Comparison of ENCODE assay signal across 9 mouse cellular contexts in genomic region chr11:101083083-101083697, GRCm38 (mm10). TPM values are rescaled to one million over a fixed set of nuclear protein-coding genes. Genes with fewer than 3 reads are reported as not detected.
DNase-seq lines count a peak whose midpoint lies in the region; ATAC-seq and TF ChIP-seq lines count a peak whose summit lies in the region.
"Had no signal": no experiment of that assay in that cellular context is flagged by ENCODE, and none has a peak within 500 bp of the region (broad histone marks: within the 10 kb centered on the region; RNA-seq: fewer than 3 reads in every experiment).

No protein-coding gene starts in this region.

- WGBS in heart, postnatal 0 days: 33% methylated on average over 19 of the region's 19 CpGs
- 33% methylated on average over 19 of the region's 19 CpGs for WGBS in limb, embryonic 12.5 days
- WGBS in neural tube, embryonic 15.5 days: 38% methylated on average over 19 of the region's 19 CpGs

- no peak for DNase-seq in G1E (ENCODE audit: low spot score)
- DNase-seq in heart, postnatal 0 days (ENCODE audit: low spot score): no peak
- DNase-seq in spleen, adult 18-20 months: no peak
- DNase-seq in layer of hippocampus, adult 9-10 months (ENCODE audit: low spot score): no peak

- peaks cover 69% of the 10 kb centered on the region for H3K4me1 ChIP-seq in erythroblast, embryonic 14.5 days (ENCODE audit: control insufficient read depth)
- H3K4me1 ChIP-seq in G1E (ENCODE audit: insufficient read depth, low read depth, low read length): peaks cover 77% of the 10 kb centered on the region
- peaks cover 24% of the 10 kb centered on the region for H3K4me1 ChIP-seq in heart, postnatal 0 days (ENCODE audit: control insufficient read depth, insufficient read depth)
- H3K4me1 ChIP-seq in limb, embryonic 12.5 days (replicated peaks): peaks cover 32% of the 10 kb centered on the region
- peaks cover 59% of the 10 kb centered on the region for H3K4me1 ChIP-seq in neural tube, embryonic 15.5 days

- peaks cover 40% of the 10 kb centered on the region for H3K27me3 ChIP-seq in erythroblast, embryonic 14.5 days (ENCODE audit: control insufficient read depth)
- peaks cover 18% of the 10 kb centered on the region for H3K27me3 ChIP-seq in G1E (ENCODE audit: insufficient read depth, low read length)
- peaks cover 32% of the 10 kb centered on the region for H3K27me3 ChIP-seq in heart, postnatal 0 days (ENCODE audit: control insufficient read depth, insufficient read depth, low read length)
- H3K27me3 ChIP-seq in limb, embryonic 12.5 days: peaks cover 38% of the 10 kb centered on the region
- peaks cover 22% of the 10 kb centered on the region for H3K27me3 ChIP-seq in neural tube, embryonic 15.5 days (replicated peaks)
- H3K27me3 ChIP-seq: Patski had no signal

- peak overlapping the region; percentile 80 for H3K4me3 ChIP-seq in erythroblast, embryonic 14.5 days (replicated peaks)
- peak overlapping the region; percentile 93 for H3K4me3 ChIP-seq in G1E (ENCODE audit: low read depth, low read length)
- H3K4me3 ChIP-seq in heart, postnatal 0 days (ENCODE audit: low read depth, low read length): peak overlapping the region; percentile 81
- peak overlapping the region; percentile 86 for H3K4me3 ChIP-seq in limb, embryonic 12.5 days (replicated peaks)
- H3K4me3 ChIP-seq in neural tube, embryonic 15.5 days (replicated peaks): peak overlapping the region; percentile 82

- no peak for TF ChIP-seq CTCF in G1E (IDR thresholded peaks at IDR 0.05; ENCODE audit: low read depth, low read length)
- no peak for TF ChIP-seq CTCF in heart, postnatal 0 days (IDR thresholded peaks at IDR 0.05; ENCODE audit: low read depth)

- peak overlapping the region; percentile 95 for H3K4me2 ChIP-seq in heart, postnatal 0 days (ENCODE audit: low read depth, low read length)
- H3K4me2 ChIP-seq in limb, embryonic 12.5 days: peak overlapping the region; percentile 99
- peak overlapping the region; percentile 99 for H3K4me2 ChIP-seq in neural tube, embryonic 15.5 days

- H3K36me3 ChIP-seq in erythroblast, embryonic 14.5 days (ENCODE audit: control insufficient read depth): peaks cover 21% of the 10 kb centered on the region
- H3K36me3 ChIP-seq in G1E (replicated peaks): peaks cover 42% of the 10 kb centered on the region
- peaks cover 6% of the 10 kb centered on the region; the same call in 1 of the 2 replicates for H3K36me3 ChIP-seq in heart, postnatal 0 days (replicated peaks; ENCODE audit: control insufficient read depth, insufficient read depth, low read length)
- peaks cover 15% of the 10 kb centered on the region for H3K36me3 ChIP-seq in limb, embryonic 12.5 days
- H3K36me3 ChIP-seq in neural tube, embryonic 15.5 days: 0 out of 2 replicates have a peak, but pooled peaks cover 2% of the 10 kb centered on the region

- ATAC-seq in erythroblast, adult 5-6 weeks (replicated peaks; ENCODE audit: low FRiP score, poor library complexity, severe bottlenecking): no peak; the same call in 1 of the 2 replicates
- ATAC-seq in G1E (ENCODE audit: extremely low read depth, insufficient number of reproducible peaks, low FRiP score, poor library complexity, severe bottlenecking): no peak
- no peak; the same call in 1 of the 2 replicates for ATAC-seq in heart, postnatal 0 days (ENCODE audit: insufficient read depth, low read depth)
- 0 out of 2 replicates have a peak, but pooled peaks have one; percentile 1 for ATAC-seq in limb, embryonic 12.5 days (ENCODE audit: insufficient number of reproducible peaks, insufficient read depth, low FRiP score, low TSS enrichment, low read depth)
- ATAC-seq in neural tube, embryonic 15.5 days (ENCODE audit: low FRiP score): peak; percentile 2; the same call in 1 of the 2 replicates

- peaks cover 9% of the 10 kb centered on the region; the same call in 1 of the 2 replicates for H3K9me3 ChIP-seq in erythroblast, embryonic 14.5 days (ENCODE audit: control insufficient read depth, low read length)
- no peaks in the 10 kb centered on the region for H3K9me3 ChIP-seq in G1E (replicated peaks)
- no peaks in the 10 kb centered on the region for H3K9me3 ChIP-seq in heart, postnatal 0 days (replicated peaks; ENCODE audit: control insufficient read depth, low read length)
- H3K9me3 ChIP-seq in limb, embryonic 12.5 days: no peaks in the 10 kb centered on the region
- no peaks in the 10 kb centered on the region for H3K9me3 ChIP-seq in neural tube, embryonic 15.5 days (replicated peaks)

- peak overlapping the region; percentile 87 for H3K9ac ChIP-seq in heart, postnatal 0 days (replicated peaks; ENCODE audit: low read depth, low read length)
- peak overlapping the region; percentile 88 for H3K9ac ChIP-seq in limb, embryonic 12.5 days (replicated peaks)
- peak overlapping the region; percentile 91 for H3K9ac ChIP-seq in neural tube, embryonic 15.5 days (replicated peaks)

- TF ChIP-seq EP300 in heart, postnatal 0 days (IDR thresholded peaks at IDR 0.05; ENCODE audit: low read depth): no peak

- H3K27ac ChIP-seq in heart, postnatal 0 days (ENCODE audit: low read depth): peak overlapping the region; percentile 94
- H3K27ac ChIP-seq in limb, embryonic 12.5 days: peak overlapping the region; percentile 88
- peak overlapping the region; percentile 93 for H3K27ac ChIP-seq in neural tube, embryonic 15.5 days (replicated peaks)

RNA-seq across cellular contexts. Expression of gene Coasy, which starts 0.8 kb away (rescaled TPM):
- 0.65 and 0.87 TPM in 2 replicates for polyA plus RNA-seq in erythroblast, embryonic 14.5 days (2012)
- 6.7 and 7.5 TPM in 2 replicates for total RNA-seq in erythroblast, adult 5-6 weeks (2015; ENCODE audit: low replicate concordance)
- total RNA-seq in erythroblast, adult 5-6 weeks (2017; ENCODE audit: low replicate concordance): 3.8 and 9.6 TPM in 2 replicates
- total RNA-seq in G1E (2014; fragmentation: Nextera tagmentation): 23.6 and 26.7 TPM in 2 replicates
- total RNA-seq in G1E (2017): 31.7 and 32.6 TPM in 2 replicates
- 39.3 and 43.6 TPM in 2 replicates for polyA plus RNA-seq in G1E (2012)
- 44.6 and 64.1 TPM in 2 replicates for total RNA-seq in heart, postnatal 0 days (2014; rRNA removed; ENCODE audit: low replicate concordance)
- 26.8 and 26.9 TPM in 2 replicates for polyA plus RNA-seq in heart, postnatal 0 days (2015; fragmentation: Nextera tagmentation; extraction: Ambion mirVana)
- 43.6 and 46.5 TPM in 2 replicates for polyA plus RNA-seq in limb, embryonic 12.5 days (2016; fragmentation: Nextera tagmentation; extraction: Ambion mirVana)
- polyA plus RNA-seq in neural tube, embryonic 15.5 days (2015; fragmentation: Nextera tagmentation; extraction: Ambion mirVana): 37.5 and 39.6 TPM in 2 replicates

RNA-seq across cellular contexts. Expression of gene Mlx, which starts 3.9 kb away (rescaled TPM):
- 1.4 and 1.7 TPM in 2 replicates for polyA plus RNA-seq in erythroblast, embryonic 14.5 days (2012)
- total RNA-seq in erythroblast, adult 5-6 weeks (2015; ENCODE audit: low replicate concordance): 20.5 and 26.9 TPM in 2 replicates
- 18.4 and 23.7 TPM in 2 replicates for total RNA-seq in erythroblast, adult 5-6 weeks (2017; ENCODE audit: low replicate concordance)
- total RNA-seq in G1E (2014; fragmentation: Nextera tagmentation): 40.5 and 43.2 TPM in 2 replicates
- 45.5 and 45.9 TPM in 2 replicates for total RNA-seq in G1E (2017)
- polyA plus RNA-seq in G1E (2012): 13.0 and 17.8 TPM in 2 replicates
- total RNA-seq in heart, postnatal 0 days (2014; rRNA removed; ENCODE audit: low replicate concordance): 21.8 and 46.6 TPM in 2 replicates
- polyA plus RNA-seq in heart, postnatal 0 days (2015; fragmentation: Nextera tagmentation; extraction: Ambion mirVana): 26.7 and 29.0 TPM in 2 replicates
- 40.4 and 43.1 TPM in 2 replicates for polyA plus RNA-seq in limb, embryonic 12.5 days (2016; fragmentation: Nextera tagmentation; extraction: Ambion mirVana)
- 94.2 and 96.6 TPM in 2 replicates for polyA plus RNA-seq in neural tube, embryonic 15.5 days (2015; fragmentation: Nextera tagmentation; extraction: Ambion mirVana)

RNA-seq across cellular contexts. Expression of gene Hsd17b1, which starts 5.0 kb away (rescaled TPM):
- 0.04 and 0.06 TPM in 2 replicates for polyA plus RNA-seq in erythroblast, embryonic 14.5 days (2012)
- 2.1 TPM in 1 of 2 replicates, not detected in the other for total RNA-seq in erythroblast, adult 5-6 weeks (2015; ENCODE audit: low replicate concordance)
- 1.9 TPM in 1 of 2 replicates, not detected in the other for total RNA-seq in erythroblast, adult 5-6 weeks (2017; ENCODE audit: low replicate concordance)
- not detected in 2 replicates for total RNA-seq in G1E (2014; fragmentation: Nextera tagmentation)
- total RNA-seq in G1E (2017): 0.44 and 0.76 TPM in 2 replicates
- 0.12 and 0.20 TPM in 2 replicates for polyA plus RNA-seq in G1E (2012)
- not detected in 2 replicates for total RNA-seq in heart, postnatal 0 days (2014; rRNA removed; ENCODE audit: low replicate concordance)
- 0.08 TPM in 1 of 2 replicates, not detected in the other for polyA plus RNA-seq in heart, postnatal 0 days (2015; fragmentation: Nextera tagmentation; extraction: Ambion mirVana)
- not detected in 2 replicates for polyA plus RNA-seq in limb, embryonic 12.5 days (2016; fragmentation: Nextera tagmentation; extraction: Ambion mirVana)
- polyA plus RNA-seq in neural tube, embryonic 15.5 days (2015; fragmentation: Nextera tagmentation; extraction: Ambion mirVana): 0.22 and 0.29 TPM in 2 replicates

RNA-seq across cellular contexts. Expression of gene Psmc3ip, which starts 12.0 kb away (rescaled TPM):
- polyA plus RNA-seq in erythroblast, embryonic 14.5 days (2012): 3.9 and 5.2 TPM in 2 replicates
- total RNA-seq in erythroblast, adult 5-6 weeks (2015; ENCODE audit: low replicate concordance): 2.7 and 4.4 TPM in 2 replicates
- 4.1 and 13.7 TPM in 2 replicates for total RNA-seq in erythroblast, adult 5-6 weeks (2017; ENCODE audit: low replicate concordance)
- total RNA-seq in G1E (2014; fragmentation: Nextera tagmentation): 11.1 and 15.7 TPM in 2 replicates
- total RNA-seq in G1E (2017): 27.0 and 29.8 TPM in 2 replicates
- polyA plus RNA-seq in G1E (2012): 20.5 and 20.6 TPM in 2 replicates
- 1.2 and 7.3 TPM in 2 replicates for total RNA-seq in heart, postnatal 0 days (2014; rRNA removed; ENCODE audit: low replicate concordance)
- polyA plus RNA-seq in heart, postnatal 0 days (2015; fragmentation: Nextera tagmentation; extraction: Ambion mirVana): 10.3 and 12.0 TPM in 2 replicates
- polyA plus RNA-seq in limb, embryonic 12.5 days (2016; fragmentation: Nextera tagmentation; extraction: Ambion mirVana): 54.3 and 55.7 TPM in 2 replicates
- 17.7 and 22.4 TPM in 2 replicates for polyA plus RNA-seq in neural tube, embryonic 15.5 days (2015; fragmentation: Nextera tagmentation; extraction: Ambion mirVana)

RNA-seq across cellular contexts. Expression of gene Naglu, which starts 13.4 kb away (rescaled TPM):
- 0.05 and 0.14 TPM in 2 replicates for polyA plus RNA-seq in erythroblast, embryonic 14.5 days (2012)
- total RNA-seq in erythroblast, adult 5-6 weeks (2015; ENCODE audit: low replicate concordance): 3.1 and 3.7 TPM in 2 replicates
- 2.0 and 2.8 TPM in 2 replicates for total RNA-seq in erythroblast, adult 5-6 weeks (2017; ENCODE audit: low replicate concordance)
- total RNA-seq in G1E (2014; fragmentation: Nextera tagmentation) (6.1 and 6.3 TPM in 2 replicates), G1E (2017) (14.2 and 18.4 TPM in 2 replicates)
- polyA plus RNA-seq in G1E (2012): 5.1 and 6.4 TPM in 2 replicates
- 15.8 and 20.2 TPM in 2 replicates for total RNA-seq in heart, postnatal 0 days (2014; rRNA removed; ENCODE audit: low replicate concordance)
- polyA plus RNA-seq in heart, postnatal 0 days (2015; fragmentation: Nextera tagmentation; extraction: Ambion mirVana): 10.3 and 12.0 TPM in 2 replicates
- polyA plus RNA-seq in limb, embryonic 12.5 days (2016; fragmentation: Nextera tagmentation; extraction: Ambion mirVana): 8.0 and 8.1 TPM in 2 replicates
- 11.7 and 12.4 TPM in 2 replicates for polyA plus RNA-seq in neural tube, embryonic 15.5 days (2015; fragmentation: Nextera tagmentation; extraction: Ambion mirVana)

Comparison
In these comparisons a context has a peak if more than half of its experiments do, and no peak if none do; other contexts are left out.
1. ATAC-seq: peak in limb, embryonic 12.5 days (single experiment) and neural tube, embryonic 15.5 days (single experiment); none in erythroblast, adult 5-6 weeks (single experiment), G1E (single experiment) and heart, postnatal 0 days (single experiment).
2. RNA of gene Coasy, which starts 0.8 kb away (polyA plus RNA-seq): 43.6 to 46.5 TPM in limb, embryonic 12.5 days, 39.3 to 43.6 TPM in G1E, 37.5 to 39.6 TPM in neural tube, embryonic 15.5 days and 26.8 to 26.9 TPM in heart, postnatal 0 days; 0.65 to 0.87 TPM in erythroblast, embryonic 14.5 days; every median in the first group is over 10 times any median in the second.
3. Peak in every context shown above with its lines, with median percentiles within 50 percentile points of each other: H3K4me3 ChIP-seq, H3K27ac ChIP-seq, H3K4me2 ChIP-seq and H3K9ac ChIP-seq.